Mouse (Mus musculus): ENCODE measurements at regions not wholly inside any gene's neighbourhood (a gene's known extent, or its start where the extent isn't known, plus 50 kb on each side); places are given as distances from the start of the nearest gene placed in this dataset.
"Not testable (repeated sequence)": the region's sequence is repeated elsewhere in the genome, so short reads cannot be mapped to it uniquely, and the experiment has no call there.

GRCm38 (mm10) chr16:49528618-49529017 lies 170.4 kb upstream of the Ift57 start:
- not testable (repeated sequence) for ATAC-seq (ENCODE audit: low read depth); H3K9ac ChIP-seq (ENCODE audit: low read depth, low read length); H3K4me3 ChIP-seq (ENCODE audit: low read depth, low read length); H3K36me3 ChIP-seq (ENCODE audit: control insufficient read depth, insufficient read depth, low read length); H3K27ac ChIP-seq (replicated peaks; ENCODE audit: low read depth, low read length); H3K4me2 ChIP-seq (ENCODE audit: low read depth, low read length); H3K9me3 ChIP-seq (ENCODE audit: control insufficient read depth, low read length); DNase-seq (ENCODE audit: low spot score); H3K27me3 ChIP-seq (replicated peaks; ENCODE audit: control insufficient read depth, insufficient read depth, low read length); H3K4me1 ChIP-seq (ENCODE audit: control insufficient read depth, insufficient read depth, low read length)
- WGBS = 79% methylated on average over 2 of the region's 2 CpGs

- Histone ChIP-seq H3K27ac (replicated peaks; ENCODE audit: low read depth, low read length) (no peak overlapping the region), H3K9ac (ENCODE audit: low read depth, low read length) (no peak overlapping the region), H3K27me3 (replicated peaks; ENCODE audit: control insufficient read depth, insufficient read depth, low read length) (no peaks in the 10 kb centered on the region), H3K4me1 (ENCODE audit: control insufficient read depth, insufficient read depth, low read length) (no peaks in the 10 kb centered on the region), H3K36me3 (ENCODE audit: control insufficient read depth, insufficient read depth, low read length) (no peaks in the 10 kb centered on the region), H3K4me3 (ENCODE audit: low read depth, low read length) (no peak overlapping the region), H3K4me2 (ENCODE audit: low read depth, low read length) (no peak overlapping the region), H3K9me3 (ENCODE audit: control insufficient read depth, low read length) (no peaks in the 10 kb centered on the region)
- DNase-seq (ENCODE audit: low spot score) = peak; percentile 65
- no peak for ATAC-seq (ENCODE audit: low read depth)
- 67% methylated on average over 2 of the region's 2 CpGs for WGBS
These were observed 170.0 kb upstream of the Ift57 start for GRCm38 (mm10) chr16:49529060-49529459.

GRCm38 (mm10) chr16:49530051-49530450 lies 169.0 kb upstream of the Ift57 start:
- ATAC-seq (ENCODE audit: low read depth) = no peak
- no peak overlapping the region for H3K4me3 ChIP-seq (ENCODE audit: low read depth, low read length)
- no peaks in the 10 kb centered on the region for H3K27me3 ChIP-seq (replicated peaks; ENCODE audit: control insufficient read depth, insufficient read depth, low read length)
- DNase-seq (ENCODE audit: low spot score) = no peak
- no peaks in the 10 kb centered on the region for H3K9me3 ChIP-seq (ENCODE audit: control insufficient read depth, low read length)
- no peaks in the 10 kb centered on the region for H3K4me1 ChIP-seq (ENCODE audit: control insufficient read depth, insufficient read depth, low read length)
- H3K36me3 ChIP-seq (ENCODE audit: control insufficient read depth, insufficient read depth, low read length) = no peaks in the 10 kb centered on the region
- no peak overlapping the region for H3K27ac ChIP-seq (replicated peaks; ENCODE audit: low read depth, low read length)
- no peak overlapping the region for H3K9ac ChIP-seq (ENCODE audit: low read depth, low read length)
- WGBS = 82% methylated on average over 5 of the region's 5 CpGs
- H3K4me2 ChIP-seq (ENCODE audit: low read depth, low read length) = no peak overlapping the region

- 82% methylated on average over 7 of the region's 7 CpGs for WGBS
- no peak for DNase-seq (ENCODE audit: low spot score)
- H3K9me3 ChIP-seq (ENCODE audit: control insufficient read depth, low read length) = no peaks in the 10 kb centered on the region
- no peak overlapping the region for H3K27ac ChIP-seq (replicated peaks; ENCODE audit: low read depth, low read length)
- H3K4me2 ChIP-seq (ENCODE audit: low read depth, low read length) = no peak overlapping the region
- H3K36me3 ChIP-seq (ENCODE audit: control insufficient read depth, insufficient read depth, low read length) = no peaks in the 10 kb centered on the region
- H3K4me1 ChIP-seq (ENCODE audit: control insufficient read depth, insufficient read depth, low read length) = no peaks in the 10 kb centered on the region
- H3K4me3 ChIP-seq (ENCODE audit: low read depth, low read length) = no peak overlapping the region
- H3K9ac ChIP-seq (ENCODE audit: low read depth, low read length) = no peak overlapping the region
- no peak for ATAC-seq (ENCODE audit: low read depth)
- no peaks in the 10 kb centered on the region for H3K27me3 ChIP-seq (replicated peaks; ENCODE audit: control insufficient read depth, insufficient read depth, low read length)
These were observed 166.9 kb upstream of the Ift57 start for GRCm38 (mm10) chr16:49532071-49532686.

- H3K9me3 ChIP-seq (ENCODE audit: control insufficient read depth, low read length) = no peaks in the 10 kb centered on the region
- H3K27ac ChIP-seq (replicated peaks; ENCODE audit: low read depth, low read length) = no peak overlapping the region
- 23% methylated on average over 4 of the region's 4 CpGs for WGBS
- no peak overlapping the region for H3K4me3 ChIP-seq (ENCODE audit: low read depth, low read length)
- H3K4me1 ChIP-seq (ENCODE audit: control insufficient read depth, insufficient read depth, low read length) = no peaks in the 10 kb centered on the region
- H3K27me3 ChIP-seq (replicated peaks; ENCODE audit: control insufficient read depth, insufficient read depth, low read length) = no peaks in the 10 kb centered on the region
- DNase-seq (ENCODE audit: low spot score) = no peak
- no peaks in the 10 kb centered on the region for H3K36me3 ChIP-seq (ENCODE audit: control insufficient read depth, insufficient read depth, low read length)
- no peak for ATAC-seq (ENCODE audit: low read depth)
- H3K9ac ChIP-seq (ENCODE audit: low read depth, low read length) = no peak overlapping the region
- H3K4me2 ChIP-seq (ENCODE audit: low read depth, low read length) = no peak overlapping the region
These were observed 165.5 kb upstream of the Ift57 start for GRCm38 (mm10) chr16:49533498-49533998.

GRCm38 (mm10) chr16:49550231-49550630 lies 148.8 kb upstream of the Ift57 start:
- H3K4me1 ChIP-seq (ENCODE audit: control insufficient read depth, insufficient read depth, low read length) = no peaks in the 10 kb centered on the region
- DNase-seq (ENCODE audit: low spot score) (no peak), ATAC-seq (ENCODE audit: low read depth) (no peak)
- H3K4me2 ChIP-seq (ENCODE audit: low read depth, low read length) = no peak overlapping the region
- no peaks in the 10 kb centered on the region for H3K27me3 ChIP-seq (replicated peaks; ENCODE audit: control insufficient read depth, insufficient read depth, low read length)
- no peak overlapping the region for H3K9ac ChIP-seq (ENCODE audit: low read depth, low read length)
- no peak overlapping the region for H3K4me3 ChIP-seq (ENCODE audit: low read depth, low read length)
- H3K27ac ChIP-seq (replicated peaks; ENCODE audit: low read depth, low read length) = no peak overlapping the region
- no peaks in the 10 kb centered on the region for H3K36me3 ChIP-seq (ENCODE audit: control insufficient read depth, insufficient read depth, low read length)
- 73% methylated on average over 3 of the region's 3 CpGs for WGBS
- H3K9me3 ChIP-seq (ENCODE audit: control insufficient read depth, low read length) = no peaks in the 10 kb centered on the region

GRCm38 (mm10) chr16:49570031-49570430 lies 129.0 kb upstream of the Ift57 start:
- no peaks in the 10 kb centered on the region for H3K9me3 ChIP-seq (ENCODE audit: control insufficient read depth, low read length)
- 84% methylated on average over 2 of the region's 2 CpGs for WGBS
- no peaks in the 10 kb centered on the region for H3K36me3 ChIP-seq (ENCODE audit: control insufficient read depth, insufficient read depth, low read length)
- no peak overlapping the region for H3K4me2 ChIP-seq (ENCODE audit: low read depth, low read length)
- no peak overlapping the region for H3K9ac ChIP-seq (ENCODE audit: low read depth, low read length)
- no peaks in the 10 kb centered on the region for H3K27me3 ChIP-seq (replicated peaks; ENCODE audit: control insufficient read depth, insufficient read depth, low read length)
- ATAC-seq (ENCODE audit: low read depth) (no peak), DNase-seq (ENCODE audit: low spot score) (no peak)
- H3K27ac ChIP-seq (replicated peaks; ENCODE audit: low read depth, low read length) = no peak overlapping the region
- H3K4me1 ChIP-seq (ENCODE audit: control insufficient read depth, insufficient read depth, low read length) = no peaks in the 10 kb centered on the region
- H3K4me3 ChIP-seq (ENCODE audit: low read depth, low read length) = no peak overlapping the region

GRCm38 (mm10) chr16:49572485-49573170 lies 126.4 kb upstream of the Ift57 start:
- Histone ChIP-seq H3K9me3 (ENCODE audit: control insufficient read depth, low read length) (no peaks in the 10 kb centered on the region), H3K27me3 (replicated peaks; ENCODE audit: control insufficient read depth, insufficient read depth, low read length) (no peaks in the 10 kb centered on the region), H3K36me3 (ENCODE audit: control insufficient read depth, insufficient read depth, low read length) (no peaks in the 10 kb centered on the region), H3K4me1 (ENCODE audit: control insufficient read depth, insufficient read depth, low read length) (no peaks in the 10 kb centered on the region), H3K4me2 (ENCODE audit: low read depth, low read length) (no peak overlapping the region), H3K27ac (replicated peaks; ENCODE audit: low read depth, low read length) (no peak overlapping the region), H3K9ac (ENCODE audit: low read depth, low read length) (no peak overlapping the region), H3K4me3 (ENCODE audit: low read depth, low read length) (no peak overlapping the region)
- WGBS = 64% methylated on average over 12 of the region's 12 CpGs
- peak; percentile 77 for DNase-seq (ENCODE audit: low spot score)
- peak; percentile 62 for ATAC-seq (ENCODE audit: low read depth)

- no peaks in the 10 kb centered on the region for H3K9me3 ChIP-seq (ENCODE audit: control insufficient read depth, low read length)
- H3K27me3 ChIP-seq (replicated peaks; ENCODE audit: control insufficient read depth, insufficient read depth, low read length) = no peaks in the 10 kb centered on the region
- no peak overlapping the region for H3K4me3 ChIP-seq (ENCODE audit: low read depth, low read length)
- H3K4me1 ChIP-seq (ENCODE audit: control insufficient read depth, insufficient read depth, low read length) = no peaks in the 10 kb centered on the region
- no peaks in the 10 kb centered on the region for H3K36me3 ChIP-seq (ENCODE audit: control insufficient read depth, insufficient read depth, low read length)
- no peak overlapping the region for H3K4me2 ChIP-seq (ENCODE audit: low read depth, low read length)
- H3K27ac ChIP-seq (replicated peaks; ENCODE audit: low read depth, low read length) = no peak overlapping the region
- ATAC-seq (ENCODE audit: low read depth) = peak; percentile 22; the same call in 1 of the 2 replicates
- 83% methylated on average over 3 of the region's 3 CpGs for WGBS
- no peak overlapping the region for H3K9ac ChIP-seq (ENCODE audit: low read depth, low read length)
- DNase-seq (ENCODE audit: low spot score) = no peak
These were observed 125.9 kb upstream of the Ift57 start for GRCm38 (mm10) chr16:49573171-49573517.

All from embryonic facial prominence, embryonic 14.5 days (tissue).